Mouse (Mus musculus): Measurements from ENCODE around the gene Cops3. TPM values are rescaled to one million over a fixed set of nuclear protein-coding genes. Genes with fewer than 3 reads are reported as not detected.

Cops3 gene
- polyA plus RNA-seq, 1 experiment from 2014 or later = 213 TPM

DNA sequence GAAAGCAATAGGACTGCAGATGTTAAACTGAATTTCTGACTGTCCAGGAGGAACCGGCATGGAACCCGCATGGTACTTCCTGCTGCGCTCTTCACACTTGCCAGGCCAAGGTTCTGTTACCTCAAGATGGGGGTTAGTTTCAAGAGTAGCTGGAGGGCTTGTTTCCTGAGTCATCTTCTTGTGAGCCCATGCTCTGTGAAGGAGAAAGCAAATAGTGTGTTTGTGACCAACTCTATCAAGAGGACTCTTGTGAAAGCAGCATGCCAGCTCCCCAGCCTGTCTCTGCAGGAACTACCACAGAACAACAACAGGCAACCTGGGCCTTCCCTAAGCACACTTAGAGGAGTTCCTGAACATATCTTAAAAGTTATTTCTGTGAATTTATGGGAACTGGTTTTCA is 21.7 kb downstream of the Cops3 start:
- H3K4me2 ChIP-seq (ENCODE audit: low read length) = no peak overlapping the region

DNA sequence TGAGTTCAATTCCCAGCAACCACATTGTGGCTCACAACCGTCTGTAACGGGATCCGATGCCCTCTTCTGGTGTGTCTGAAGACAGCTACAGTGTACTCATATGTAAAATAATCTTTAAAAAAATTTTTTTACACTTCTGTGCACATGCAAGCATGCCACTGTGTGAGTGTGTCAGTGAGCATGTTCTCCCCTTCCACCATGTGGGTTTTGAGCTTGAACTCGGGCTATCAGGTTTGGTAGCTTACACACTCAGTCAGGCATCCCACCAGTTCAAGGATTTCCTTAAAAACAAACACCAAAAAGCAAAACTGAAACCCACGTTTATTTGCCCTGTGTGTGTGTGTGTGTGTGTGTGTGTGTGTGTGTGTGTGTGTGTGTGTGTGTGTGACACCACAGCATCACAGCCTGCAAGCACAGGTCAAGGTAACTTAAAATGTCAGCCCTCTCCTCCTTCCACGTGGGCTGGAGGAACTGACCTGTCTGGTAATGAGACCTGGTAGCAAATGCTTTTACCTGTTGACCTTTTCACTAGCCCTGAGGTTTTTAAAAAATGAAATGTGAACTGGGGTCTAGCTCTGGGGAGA is 24.1 kb downstream of the Cops3 start:
- 90% methylated on average over 6 of the region's 6 CpGs for WGBS
- peaks cover 47% of the 10 kb centered on the region for H3K36me3 ChIP-seq (ENCODE audit: control insufficient read depth, insufficient read depth, low read length)
- no peaks in the 10 kb centered on the region for H3K9me3 ChIP-seq (ENCODE audit: control insufficient read depth, low read length)
- ATAC-seq (ENCODE audit: low FRiP score, low TSS enrichment) = no peak
- H3K4me1 ChIP-seq (ENCODE audit: control insufficient read depth, insufficient read depth, low read length) = no peaks in the 10 kb centered on the region
- no peak overlapping the region for H3K4me3 ChIP-seq (replicated peaks; ENCODE audit: low read depth, low read length)
- no peak overlapping the region for H3K4me2 ChIP-seq (ENCODE audit: low read length)
- no peak overlapping the region for H3K9ac ChIP-seq (replicated peaks; ENCODE audit: low read length)
- no peak for DNase-seq
- no peaks in the 10 kb centered on the region for H3K27me3 ChIP-seq (ENCODE audit: control insufficient read depth, insufficient read depth, low read length)
- no peak overlapping the region for H3K27ac ChIP-seq (replicated peaks; ENCODE audit: low read depth, low read length)

More for the DNA sequence above, 21.7 kb downstream of the Cops3 start:
- peaks cover 69% of the 10 kb centered on the region for H3K36me3 ChIP-seq (ENCODE audit: control insufficient read depth, insufficient read depth, low read length)
- H3K9me3 ChIP-seq (ENCODE audit: control insufficient read depth, low read length) = no peaks in the 10 kb centered on the region
- H3K9ac ChIP-seq (replicated peaks; ENCODE audit: low read length) = no peak overlapping the region
- H3K27me3 ChIP-seq (ENCODE audit: control insufficient read depth, insufficient read depth, low read length) = no peaks in the 10 kb centered on the region
- DNase-seq = no peak
- ATAC-seq (ENCODE audit: low FRiP score, low TSS enrichment) = no peak
- 98% methylated on average over 3 of the region's 3 CpGs for WGBS
- H3K27ac ChIP-seq (replicated peaks; ENCODE audit: low read depth, low read length) = no peak overlapping the region
- H3K4me3 ChIP-seq (replicated peaks; ENCODE audit: low read depth, low read length) = no peak overlapping the region
- H3K4me1 ChIP-seq (ENCODE audit: control insufficient read depth, insufficient read depth, low read length) = no peaks in the 10 kb centered on the region

DNA sequence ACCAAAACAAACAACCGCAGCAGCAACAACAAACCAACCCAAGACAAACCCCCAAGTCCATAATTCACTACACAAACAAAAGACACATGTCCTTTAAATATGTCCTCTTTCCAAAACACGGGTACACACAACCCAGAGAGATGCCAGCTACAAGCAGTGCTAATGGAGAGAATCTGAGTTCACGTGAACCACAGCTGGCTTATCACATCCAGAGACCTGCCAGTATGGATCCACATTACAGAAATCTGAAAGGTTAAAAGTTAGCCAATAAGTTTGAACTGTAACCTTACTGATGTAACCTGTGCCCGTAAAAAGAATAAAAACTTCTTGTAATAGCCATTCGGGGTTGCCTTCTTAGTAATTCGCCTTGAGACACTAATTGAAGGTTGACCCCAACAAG is 24.7 kb downstream of the Cops3 start:
- WGBS = 93% methylated on average over 6 of the region's 6 CpGs
- H3K27ac ChIP-seq (replicated peaks; ENCODE audit: low read depth, low read length) = no peak overlapping the region
- no peak for ATAC-seq (ENCODE audit: low FRiP score, low TSS enrichment)
- no peak overlapping the region for H3K9ac ChIP-seq (replicated peaks; ENCODE audit: low read length)
- no peak overlapping the region for H3K4me2 ChIP-seq (ENCODE audit: low read length)
- no peaks in the 10 kb centered on the region for H3K4me1 ChIP-seq (ENCODE audit: control insufficient read depth, insufficient read depth, low read length)
- DNase-seq = no peak
- H3K27me3 ChIP-seq (ENCODE audit: control insufficient read depth, insufficient read depth, low read length) = no peaks in the 10 kb centered on the region
- H3K9me3 ChIP-seq (ENCODE audit: control insufficient read depth, low read length) = no peaks in the 10 kb centered on the region
- H3K36me3 ChIP-seq (ENCODE audit: control insufficient read depth, insufficient read depth, low read length) = peaks cover 41% of the 10 kb centered on the region
- no peak overlapping the region for H3K4me3 ChIP-seq (replicated peaks; ENCODE audit: low read depth, low read length)

DNA sequence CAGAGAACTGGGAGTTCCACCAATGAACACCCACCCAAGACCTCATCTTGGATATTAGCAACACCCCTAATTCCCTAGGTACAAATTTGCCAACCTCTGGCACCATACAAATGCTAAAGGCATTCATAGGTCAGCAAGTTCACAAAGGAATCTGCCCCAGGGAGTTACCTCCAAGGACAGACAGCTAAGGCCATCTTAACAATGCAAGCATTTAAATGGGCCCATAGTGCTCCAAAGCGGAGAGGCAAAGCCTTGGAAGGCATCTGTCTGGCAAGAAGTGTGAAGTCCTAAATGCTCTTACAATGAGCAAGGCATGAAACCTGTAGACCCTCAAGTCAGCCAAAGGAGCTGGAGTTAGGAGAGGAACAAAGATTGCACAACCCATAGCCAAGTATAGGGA is 25.3 kb downstream of the Cops3 start:
- Histone ChIP-seq H3K9ac (replicated peaks; ENCODE audit: low read length) (no peak overlapping the region), H3K27me3 (ENCODE audit: control insufficient read depth, insufficient read depth, low read length) (no peaks in the 10 kb centered on the region), H3K36me3 (ENCODE audit: control insufficient read depth, insufficient read depth, low read length) (peaks cover 35% of the 10 kb centered on the region), H3K4me1 (ENCODE audit: control insufficient read depth, insufficient read depth, low read length) (no peaks in the 10 kb centered on the region), H3K27ac (replicated peaks; ENCODE audit: low read depth, low read length) (no peak overlapping the region), H3K9me3 (ENCODE audit: control insufficient read depth, low read length) (no peaks in the 10 kb centered on the region), H3K4me2 (ENCODE audit: low read length) (no peak overlapping the region), H3K4me3 (replicated peaks; ENCODE audit: low read depth, low read length) (no peak overlapping the region)
- no peak for DNase-seq
- no peak for ATAC-seq (ENCODE audit: low FRiP score, low TSS enrichment)
- 80% methylated on average over 1 of the region's 1 CpGs for WGBS

DNA sequence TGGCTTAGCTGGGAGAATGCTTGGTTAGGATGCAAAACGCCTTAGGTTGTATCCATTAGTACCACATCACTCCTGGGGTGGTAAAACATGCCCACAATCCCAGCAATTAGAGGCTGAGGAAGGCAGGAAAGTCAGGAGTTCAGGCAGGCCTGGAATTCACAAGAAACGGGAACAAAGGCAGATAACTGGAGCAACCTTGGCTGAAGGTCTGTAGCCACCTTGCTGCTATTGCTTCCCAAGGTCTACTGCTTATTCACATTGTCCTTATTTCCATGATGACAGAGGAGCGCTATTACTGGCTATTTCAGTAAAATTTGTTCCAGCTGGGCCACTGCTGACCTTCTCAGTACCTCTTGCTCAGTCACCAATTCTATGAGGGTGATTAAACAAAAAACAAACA is 26.4 kb downstream of the Cops3 start:
- peaks cover 10% of the 10 kb centered on the region for H3K4me1 ChIP-seq (ENCODE audit: control insufficient read depth, insufficient read depth, low read length)
- H3K9me3 ChIP-seq (ENCODE audit: control insufficient read depth, low read length) = no peaks in the 10 kb centered on the region
- no peak for DNase-seq
- no peak overlapping the region; the same call in 1 of the 2 replicates for H3K9ac ChIP-seq (replicated peaks; ENCODE audit: low read length)
- H3K27me3 ChIP-seq (ENCODE audit: control insufficient read depth, insufficient read depth, low read length) = no peaks in the 10 kb centered on the region
- ATAC-seq (ENCODE audit: low FRiP score, low TSS enrichment) = no peak
- H3K4me3 ChIP-seq (replicated peaks; ENCODE audit: low read depth, low read length) = no peak overlapping the region
- peaks cover 25% of the 10 kb centered on the region for H3K36me3 ChIP-seq (ENCODE audit: control insufficient read depth, insufficient read depth, low read length)
- no peak overlapping the region for H3K4me2 ChIP-seq (ENCODE audit: low read length)
- H3K27ac ChIP-seq (replicated peaks; ENCODE audit: low read depth, low read length) = no peak overlapping the region
- 75% methylated on average over 3 of the region's 3 CpGs for WGBS

DNA sequence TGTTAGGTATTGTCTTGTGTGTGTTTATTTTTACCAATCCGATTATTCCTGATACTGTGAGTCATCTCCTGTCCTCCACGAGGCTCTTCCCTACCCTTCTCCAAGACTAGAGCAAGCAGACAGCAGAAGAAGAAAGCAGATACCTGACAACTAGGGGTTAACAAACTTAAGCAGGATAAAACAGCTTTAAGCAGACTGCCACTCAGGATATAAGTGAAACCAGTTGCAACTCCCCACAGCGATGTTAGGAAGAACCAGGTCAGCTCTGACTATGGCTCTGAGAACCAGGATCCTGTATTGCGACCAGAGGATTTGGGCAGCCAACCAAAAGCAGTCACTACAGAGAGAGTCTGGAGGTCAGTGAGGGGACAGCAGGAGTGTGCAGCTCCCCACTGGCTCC is 28.4 kb downstream of the Cops3 start:
- no peaks in the 10 kb centered on the region for H3K27me3 ChIP-seq (ENCODE audit: control insufficient read depth, insufficient read depth, low read length)
- H3K4me2 ChIP-seq (ENCODE audit: low read length) = no peak overlapping the region
- no peak overlapping the region for H3K4me3 ChIP-seq (replicated peaks; ENCODE audit: low read depth, low read length)
- no peaks in the 10 kb centered on the region for H3K9me3 ChIP-seq (ENCODE audit: control insufficient read depth, low read length)
- peaks cover 10% of the 10 kb centered on the region for H3K4me1 ChIP-seq (ENCODE audit: control insufficient read depth, insufficient read depth, low read length)
- H3K36me3 ChIP-seq (ENCODE audit: control insufficient read depth, insufficient read depth, low read length) = peaks cover 21% of the 10 kb centered on the region
- no peak overlapping the region for H3K27ac ChIP-seq (replicated peaks; ENCODE audit: low read depth, low read length)
- DNase-seq = no peak
- no peak for ATAC-seq (ENCODE audit: low FRiP score, low TSS enrichment)
- no peak overlapping the region for H3K9ac ChIP-seq (replicated peaks; ENCODE audit: low read length)
- 84% methylated on average over 4 of the region's 4 CpGs for WGBS

DNA sequence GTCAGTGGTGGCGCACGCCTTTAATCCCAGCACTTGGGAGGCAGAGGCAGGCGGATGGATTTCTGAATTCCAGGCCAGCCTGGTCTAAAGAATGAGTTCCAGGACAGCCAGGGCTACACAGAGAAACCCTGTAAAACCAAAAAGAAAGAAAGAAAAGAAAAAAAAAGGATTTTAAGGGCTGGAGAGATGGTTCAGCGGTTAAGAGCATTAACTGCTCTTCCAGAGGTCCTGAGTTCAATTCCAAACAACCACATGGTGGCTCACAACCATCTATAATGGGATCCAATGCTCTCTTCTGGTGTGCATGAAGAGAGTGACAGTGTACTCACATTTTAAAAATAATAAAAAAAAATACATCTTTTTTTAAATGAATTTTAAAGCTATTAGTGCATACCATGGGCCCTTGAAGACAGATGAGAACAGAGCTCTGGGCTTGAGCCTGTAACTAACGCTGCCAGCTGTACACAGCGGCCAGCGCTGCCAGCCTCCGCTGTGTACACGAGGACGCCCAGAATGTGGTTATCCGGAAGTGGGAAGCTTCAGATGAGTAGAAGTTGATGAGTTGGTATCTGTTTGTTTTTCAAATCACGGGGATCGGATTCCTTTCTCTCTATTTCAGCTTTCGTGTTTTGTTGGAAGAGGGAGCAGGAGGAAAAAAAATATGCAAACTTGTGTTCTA is 29.0 kb downstream of the Cops3 start:
- H3K27me3 ChIP-seq (ENCODE audit: control insufficient read depth, insufficient read depth, low read length) = no peaks in the 10 kb centered on the region
- peaks cover 22% of the 10 kb centered on the region for H3K36me3 ChIP-seq (ENCODE audit: control insufficient read depth, insufficient read depth, low read length)
- peak overlapping the region; percentile 99; the same call in 1 of the 2 replicates for H3K27ac ChIP-seq (replicated peaks; ENCODE audit: low read depth, low read length)
- ATAC-seq (ENCODE audit: low FRiP score, low TSS enrichment) (no peak), DNase-seq (no peak)
- H3K4me3 ChIP-seq (replicated peaks; ENCODE audit: low read depth, low read length) = peak overlapping the region; percentile 79
- H3K9ac ChIP-seq (replicated peaks; ENCODE audit: low read length) = peak overlapping the region; percentile 89; the same call in 1 of the 2 replicates
- no peaks in the 10 kb centered on the region for H3K9me3 ChIP-seq (ENCODE audit: control insufficient read depth, low read length)
- peak overlapping the region; percentile 75 for H3K4me2 ChIP-seq (ENCODE audit: low read length)
- H3K4me1 ChIP-seq (ENCODE audit: control insufficient read depth, insufficient read depth, low read length) = peaks cover 10% of the 10 kb centered on the region
- 71% methylated on average over 14 of the region's 14 CpGs for WGBS

DNA sequence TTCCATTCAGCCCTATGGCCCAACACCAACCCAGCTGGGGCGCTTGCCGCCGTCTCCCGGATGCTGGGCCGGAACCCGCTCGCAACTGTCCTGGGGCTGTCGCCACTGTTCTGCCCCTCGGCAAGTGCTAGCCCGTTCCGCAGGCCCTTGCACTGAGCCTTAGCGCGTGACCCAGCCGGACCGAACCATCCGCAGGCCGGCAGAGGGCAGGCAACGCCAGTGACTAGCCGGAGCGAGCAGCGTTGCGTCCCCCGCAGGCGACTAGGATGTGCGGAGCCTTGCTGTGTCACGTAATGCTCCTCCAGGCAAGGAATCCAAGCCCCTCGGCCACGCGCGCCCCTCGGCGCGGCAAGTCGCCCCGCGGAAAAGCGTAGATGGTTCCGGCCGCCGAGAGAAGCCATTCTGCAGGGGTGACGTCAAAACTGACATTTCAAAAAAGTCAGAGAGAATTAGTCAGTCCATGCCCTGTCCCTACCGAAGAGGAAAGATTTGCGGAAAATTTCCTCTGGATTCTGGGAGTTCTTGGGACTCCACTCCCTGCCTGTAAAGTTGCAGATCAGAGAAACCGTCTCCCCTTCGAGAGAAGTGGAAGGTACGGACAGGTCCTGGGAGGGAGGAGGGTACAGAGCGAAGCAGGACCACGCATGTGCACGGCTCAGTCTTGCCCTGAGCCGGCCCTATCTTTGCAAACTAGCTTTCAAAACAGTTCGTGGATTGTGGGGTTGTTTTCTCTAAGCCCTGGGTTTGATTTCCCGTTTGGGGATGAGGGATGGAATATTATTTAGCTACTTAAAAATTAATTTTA is 29.8 kb downstream of the Cops3 start, which contains the start of gene Flcn:
Gene Flcn (minus strand): TSS at position 347 of the 805 bp plus-strand sequence.
- H3K9me3 ChIP-seq (ENCODE audit: control insufficient read depth, low read length) = no peaks in the 10 kb centered on the region
- H3K36me3 ChIP-seq (ENCODE audit: control insufficient read depth, insufficient read depth, low read length) = peaks cover 30% of the 10 kb centered on the region
- DNase-seq (peak; percentile 91), ATAC-seq (ENCODE audit: low FRiP score, low TSS enrichment) (peak; percentile 94)
- WGBS = under 1% methylated on average over 52 of the region's 52 CpGs
- peak within 1 kb of the TSS; percentile 89 for H3K9ac ChIP-seq (replicated peaks; ENCODE audit: low read length)
- peak within 1 kb of the TSS; percentile 75 for H3K4me2 ChIP-seq (ENCODE audit: low read length)
- peak within 1 kb of the TSS; percentile 99 for H3K27ac ChIP-seq (replicated peaks; ENCODE audit: low read depth, low read length)
- peaks cover 10% of the 10 kb centered on the region for H3K4me1 ChIP-seq (ENCODE audit: control insufficient read depth, insufficient read depth, low read length)
- H3K27me3 ChIP-seq (ENCODE audit: control insufficient read depth, insufficient read depth, low read length) = no peaks in the 10 kb centered on the region
- peak within 1 kb of the TSS; percentile 79 for H3K4me3 ChIP-seq (replicated peaks; ENCODE audit: low read depth, low read length)

Data from midbrain, embryonic 14.5 days (tissue).